Mouse (Mus musculus): Measurements from ENCODE around the gene Lman2l.

Gene Lman2l

DNA sequence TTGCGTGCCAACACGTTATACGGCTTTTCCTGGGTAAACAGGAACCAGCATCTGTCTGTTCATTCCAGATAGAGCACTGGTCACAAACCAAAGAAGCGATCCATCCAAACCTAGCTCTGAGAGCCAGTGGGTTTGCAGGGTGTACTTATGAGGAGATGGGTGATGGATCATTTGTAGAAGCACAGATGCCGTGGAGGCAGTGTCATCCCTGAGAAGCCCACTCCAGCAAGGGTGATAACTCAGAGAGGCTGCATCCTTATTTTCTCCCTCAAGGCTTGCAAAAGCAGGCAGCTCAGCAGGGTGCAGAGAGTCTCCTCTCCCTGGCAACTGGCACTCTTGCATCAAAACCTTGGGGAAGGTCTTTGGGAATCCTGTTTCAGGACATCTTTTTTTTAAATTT lies 13.1 kb upstream of the Lman2l start:
- no peak for DNase-seq (ENCODE audit: low spot score)

DNA sequence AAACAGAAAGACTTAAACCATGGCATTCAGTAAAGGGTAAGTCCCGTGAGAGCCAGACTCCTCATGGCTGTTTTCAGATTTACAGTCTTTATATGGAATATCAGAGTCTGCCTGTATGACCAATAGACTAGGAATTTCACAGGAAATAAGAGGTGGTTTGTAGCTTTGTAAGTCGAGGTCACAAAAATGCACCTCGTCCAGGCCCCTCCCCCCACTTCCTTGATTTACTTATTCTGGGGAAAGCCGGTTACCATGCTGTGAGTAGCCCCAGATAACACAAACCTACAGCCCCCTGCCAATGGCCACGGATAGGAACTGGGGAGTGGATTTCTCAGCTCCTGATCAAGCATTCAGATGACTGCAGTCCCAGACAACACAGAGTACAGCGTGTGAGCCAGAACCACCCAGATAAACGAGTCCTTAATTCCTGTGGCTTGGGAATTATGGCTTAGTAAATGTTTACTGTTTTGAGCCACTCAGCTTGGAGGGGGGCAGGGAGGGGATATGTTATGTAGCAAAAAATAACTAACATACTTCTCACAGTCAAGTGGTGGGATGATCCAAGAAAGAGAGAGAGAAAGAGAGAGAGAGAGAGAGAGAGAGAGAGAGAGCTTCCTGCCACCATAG lies 12.4 kb upstream of the Lman2l start:
- no peak for DNase-seq (ENCODE audit: low spot score)

- no peak for DNase-seq (ENCODE audit: low spot score)
These were observed 9.2 kb upstream of the Lman2l start for GRCm38 (mm10) chr1:36454055-36454815.

DNA sequence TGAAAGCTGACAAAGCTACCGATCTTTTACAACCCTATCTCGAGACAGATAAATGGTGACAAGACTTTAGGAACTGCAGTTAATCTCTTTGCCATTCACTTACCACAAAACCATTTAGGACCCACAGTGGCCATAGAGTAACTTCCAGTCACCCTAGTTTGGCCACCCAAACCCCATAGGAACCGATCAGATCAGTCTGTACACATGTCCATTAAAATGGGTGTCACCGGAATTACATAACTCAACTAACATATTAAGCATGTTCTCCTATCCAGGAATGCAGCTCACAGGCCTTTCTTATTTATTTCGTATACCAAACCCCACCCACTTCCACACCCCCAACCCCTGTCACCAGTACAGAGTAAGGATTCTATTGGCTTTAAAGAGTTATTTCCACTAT lies 1.8 kb upstream of the Lman2l start:
- DNase-seq (ENCODE audit: low spot score), result no peak

GRCm38 (mm10) chr1:36446106-36446824 lies 1.2 kb upstream of the Lman2l start:
- no peak for DNase-seq (ENCODE audit: low spot score)

DNA sequence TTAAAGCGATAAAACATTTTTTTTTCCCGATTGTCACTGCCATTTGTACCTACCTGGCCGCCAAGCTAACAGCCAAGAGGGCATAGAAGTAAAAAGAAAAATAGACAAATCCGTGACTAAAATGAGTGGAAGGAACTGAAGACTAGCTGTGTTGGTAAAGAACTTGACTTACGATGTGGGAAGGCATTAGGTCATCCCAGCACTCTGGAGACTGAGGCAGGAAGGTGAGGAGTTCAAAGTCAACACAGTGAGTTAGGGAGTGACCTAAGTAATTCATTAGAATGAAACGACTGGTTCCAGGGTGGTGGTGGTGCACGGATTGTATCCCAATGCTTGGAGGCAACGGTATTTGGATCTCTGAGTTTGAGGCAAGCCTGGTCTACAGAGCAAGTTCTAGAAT lies 437 bp upstream of the Lman2l start:
- DNase-seq (ENCODE audit: low spot score), result no peak

GRCm38 (mm10) chr1:36441101-36441500 lies 4.0 kb downstream of the Lman2l start:
- DNase-seq (ENCODE audit: low spot score), result no peak

GRCm38 (mm10) chr1:36437223-36437622 lies 7.8 kb downstream of the Lman2l start:
- no peak for DNase-seq (ENCODE audit: low spot score)

GRCm38 (mm10) chr1:36436515-36436914 lies 8.6 kb downstream of the Lman2l start:
- DNase-seq (ENCODE audit: low spot score), result no peak

DNA sequence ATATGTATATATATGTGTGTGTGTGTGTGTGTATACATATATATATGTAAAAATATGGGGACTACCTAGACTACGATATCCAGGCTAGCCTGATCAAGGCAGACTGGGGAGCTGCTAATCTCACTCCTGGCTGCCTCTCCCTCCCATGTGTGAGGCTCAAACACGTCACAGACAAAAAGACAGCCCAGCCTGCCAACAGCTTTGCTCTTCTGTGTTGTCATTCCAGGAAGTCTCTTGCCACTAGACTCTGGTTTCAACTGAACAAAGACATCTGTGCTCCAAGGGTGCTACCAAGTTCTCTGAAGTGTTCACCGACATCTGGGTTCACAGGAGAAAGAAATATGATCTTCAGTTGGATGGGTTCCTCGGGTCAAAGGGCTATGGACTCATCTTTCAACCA lies 10.0 kb downstream of the Lman2l start:
- no peak for DNase-seq (ENCODE audit: low spot score)

GRCm38 (mm10) chr1:36433616-36434015 lies 11.5 kb downstream of the Lman2l start:
- no peak for DNase-seq (ENCODE audit: low spot score)

DNA sequence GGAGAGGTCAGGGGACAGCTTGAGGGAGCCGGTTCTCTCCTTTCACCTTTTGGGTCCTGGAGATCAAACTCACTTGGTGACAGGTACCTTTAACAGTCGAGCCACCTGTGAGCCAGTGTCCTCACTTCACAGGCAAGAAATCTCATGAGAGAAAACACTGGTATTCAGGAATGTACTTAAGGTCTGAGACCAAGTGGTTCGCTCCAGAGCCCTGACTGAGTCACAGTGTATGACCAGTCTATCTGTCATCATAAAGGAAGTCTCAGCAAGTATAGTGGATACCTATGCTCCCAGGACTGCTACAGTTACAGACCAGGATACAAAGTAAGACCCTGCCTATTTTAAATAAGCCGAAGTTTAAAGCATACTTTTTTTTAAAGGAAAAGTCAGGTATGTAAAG lies 12.1 kb downstream of the Lman2l start:
- DNase-seq (ENCODE audit: low spot score), result no peak

- DNase-seq (ENCODE audit: low spot score), result no peak
These were observed 15.6 kb downstream of the Lman2l start for GRCm38 (mm10) chr1:36429511-36429910.

GRCm38 (mm10) chr1:36404531-36404930 lies 40.5 kb downstream of the Lman2l start:
- no peak for DNase-seq (ENCODE audit: low spot score)

DNA sequence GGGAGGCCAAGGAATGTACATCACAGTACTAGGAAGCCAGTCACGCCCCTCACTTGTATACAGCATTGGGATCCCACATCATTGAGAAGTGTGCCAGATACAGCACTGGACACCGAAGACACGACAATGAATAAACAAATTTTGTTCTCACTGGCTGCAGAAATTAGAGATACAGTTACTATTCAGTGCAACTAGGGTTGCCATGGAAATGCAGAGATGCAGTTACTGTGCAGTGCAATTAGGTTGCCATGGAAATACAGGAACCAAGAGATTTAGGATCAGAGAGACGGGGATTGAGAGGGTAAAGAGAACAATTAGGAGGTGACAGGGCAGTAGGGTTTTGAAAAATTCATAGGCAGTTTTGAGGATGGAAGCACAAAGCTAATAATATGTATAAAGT lies 43.6 kb downstream of the Lman2l start:
- no peak for DNase-seq (ENCODE audit: low spot score)

DNA sequence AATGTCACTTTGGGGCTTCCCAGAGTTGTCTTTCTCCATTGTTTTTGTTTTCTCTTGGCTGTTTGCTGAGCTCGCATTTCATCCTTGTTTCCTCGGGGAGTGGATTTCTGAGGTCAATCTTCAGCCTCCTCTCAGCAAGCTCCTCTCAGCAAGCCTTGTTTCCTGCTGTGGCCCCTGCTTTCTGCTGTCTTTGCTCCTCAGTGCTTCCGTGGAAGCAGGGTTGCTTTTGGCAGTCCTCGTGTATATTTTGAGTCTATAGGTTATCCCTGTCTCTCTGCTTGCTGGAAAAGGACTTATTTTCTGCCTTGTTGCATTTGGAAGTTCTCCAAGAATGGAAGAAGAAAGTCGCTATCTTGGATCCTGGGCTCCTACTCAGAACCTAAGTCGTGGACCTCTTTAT lies 48.0 kb downstream of the Lman2l start:
- no peak for DNase-seq (ENCODE audit: low spot score)

DNA sequence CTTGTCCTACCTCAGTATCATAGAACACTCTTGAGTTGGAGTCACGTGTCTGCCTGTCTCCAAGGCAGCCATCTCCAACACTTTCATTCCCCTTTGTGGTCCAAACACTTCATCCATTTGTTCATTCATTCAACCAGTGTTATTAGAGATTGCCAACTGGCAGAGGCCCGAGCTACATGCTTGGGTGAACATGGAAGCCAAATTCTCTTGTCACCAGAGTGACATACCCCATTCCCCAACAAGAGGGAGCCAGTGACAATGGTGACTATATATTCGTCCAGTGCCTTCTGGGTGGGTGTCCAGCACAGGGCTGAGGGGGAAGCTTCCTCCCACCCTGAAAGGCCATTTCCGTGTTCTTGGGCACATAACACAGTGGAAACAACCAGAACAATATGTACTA lies 65.5 kb downstream of the Lman2l start:
- no peak for DNase-seq (ENCODE audit: low spot score)

GRCm38 (mm10) chr1:36378880-36379279 lies 66.2 kb downstream of the Lman2l start:
- no peak for DNase-seq (ENCODE audit: low spot score)

DNA sequence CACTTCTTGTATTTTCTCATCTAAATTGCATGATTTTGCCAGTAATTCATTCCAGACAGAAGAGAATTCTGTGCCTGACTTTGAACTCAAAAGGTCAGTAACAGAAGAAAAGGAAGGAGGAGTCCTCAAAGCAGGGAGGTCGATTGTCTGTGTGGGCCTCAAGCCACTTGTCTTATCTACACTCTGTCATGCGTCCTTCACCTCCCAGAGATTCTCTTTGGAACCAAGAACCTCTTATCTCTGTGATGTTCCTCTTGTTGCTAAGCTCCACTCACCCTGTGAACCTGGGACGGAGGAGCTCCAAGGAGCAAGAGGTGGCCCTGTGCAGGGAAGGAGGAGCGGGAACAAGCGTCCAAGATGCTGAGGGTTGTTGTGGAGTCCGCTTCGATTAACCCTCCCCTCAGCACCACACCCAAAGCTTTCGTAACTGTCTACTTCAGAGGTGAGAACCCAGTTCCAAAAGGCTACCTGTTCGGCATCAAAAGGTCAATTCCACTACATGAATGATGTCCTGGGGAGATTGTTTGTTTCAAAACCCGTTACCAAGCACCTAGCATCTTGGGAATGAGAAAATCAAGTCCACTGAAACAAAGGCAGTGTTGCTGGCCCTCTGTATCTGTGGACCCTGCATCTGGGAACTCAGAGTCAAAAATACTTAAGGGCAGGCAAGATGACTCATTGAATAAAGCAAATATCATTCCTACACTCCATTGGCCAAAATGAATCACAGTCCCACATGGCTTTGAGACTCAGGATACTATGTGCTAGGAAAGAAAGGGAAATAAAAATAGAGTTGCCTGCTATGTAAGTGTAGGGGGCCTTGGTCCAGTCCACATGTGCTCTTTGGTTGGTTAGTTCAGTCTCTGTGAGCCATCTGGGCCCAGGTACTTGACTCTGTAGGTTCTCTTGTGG lies 72.9 kb downstream of the Lman2l start, which contains the start of gene Fer1l5:
TSS of gene Fer1l5 (plus strand) at position 358 of the 912 bp plus-strand sequence.
- no peak for DNase-seq (ENCODE audit: low spot score)

GRCm38 (mm10) chr1:36370918-36371317 lies 74.2 kb downstream of the Lman2l start:
- DNase-seq (ENCODE audit: low spot score), result no peak

All from embryo, embryonic 10 days (tissue).